In the genomic region with DNA sequence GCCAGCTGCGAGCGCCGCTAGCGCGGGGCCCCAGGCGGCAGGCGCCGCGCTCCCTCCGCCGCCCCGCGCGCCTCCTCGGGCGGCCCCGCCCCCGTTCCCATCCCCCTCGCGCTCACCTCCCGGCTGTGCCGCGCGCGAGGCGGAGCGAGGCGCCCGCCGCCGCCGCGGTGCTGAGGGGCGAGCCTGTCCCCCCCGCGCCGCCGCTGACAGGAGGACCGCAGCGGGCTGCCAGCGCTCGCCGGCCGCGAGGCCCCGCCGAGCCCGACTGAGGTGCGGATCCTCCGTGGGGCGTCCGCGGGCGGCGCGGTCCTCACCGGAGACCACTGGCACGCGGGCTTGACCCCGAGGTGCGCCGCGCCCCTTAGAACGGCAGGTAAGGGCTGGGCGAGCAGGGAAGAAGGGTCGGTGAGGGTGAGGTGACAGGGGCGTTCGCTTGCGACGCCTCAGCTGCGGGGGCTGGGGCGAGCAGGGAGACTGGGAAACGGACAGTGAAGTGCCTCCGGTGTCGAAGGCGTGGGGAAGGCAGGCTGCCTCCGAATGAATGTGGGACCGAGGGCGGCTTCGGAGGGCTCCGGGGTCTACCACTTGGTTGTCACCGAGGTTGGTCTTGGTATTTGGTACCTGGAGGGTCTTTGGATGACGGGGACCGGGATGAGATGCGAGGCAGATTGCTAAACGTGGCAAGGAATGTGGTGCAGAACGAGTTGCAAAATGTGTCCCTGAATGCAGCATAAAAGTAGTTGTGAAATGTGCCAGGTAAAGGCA, we compare ENCODE assay signal across 8 mouse cellular contexts. TPM values are rescaled to one million over a fixed set of nuclear protein-coding genes. Genes with fewer than 3 reads are reported as not detected.
DNase-seq lines count a peak whose midpoint lies in the region; ATAC-seq and TF ChIP-seq lines count a peak whose summit lies in the region.

A gene (plus strand): TSS at position 110 of the 765 bp plus-strand sequence.

- peak within 1 kb of the TSS; percentile 70 for H3K9ac ChIP-seq in intestine, embryonic 15.5 days
- H3K9ac ChIP-seq in midbrain, embryonic 11.5 days (ENCODE audit: low read length): peak within 1 kb of the TSS; percentile 85
- peak within 1 kb of the TSS; percentile 88 for H3K9ac ChIP-seq in stomach, postnatal 0 days (ENCODE audit: low read length)

- DNase-seq in urinary bladder, adult 18-20 months (ENCODE audit: low spot score in 2 of 2): peak; percentile 16 to 51
- DNase-seq in urinary bladder, postnatal 10 days (ENCODE audit: low spot score): no peak
- peak; percentile 56 for DNase-seq in embryo, embryonic 10.5 days (ENCODE audit: low spot score)
- peak; percentile 5 to 52 for DNase-seq in gastrocnemius, postnatal 36 days
- peak; percentile 57 for DNase-seq in left cerebral cortex, postnatal 4 days
- peak; percentile 94 for DNase-seq in midbrain, embryonic 11.5 days (ENCODE audit: low spot score, missing footprints)
- no peak for DNase-seq in stomach, postnatal 0 days (ENCODE audit: low spot score)

- under 1% methylated on average over 62 of the region's 87 CpGs for WGBS in intestine, embryonic 15.5 days
- under 1% methylated on average over 65 of the region's 87 CpGs for WGBS in midbrain, embryonic 11.5 days
- under 1% methylated on average over 59 of the region's 87 CpGs for WGBS in stomach, postnatal 0 days

- H3K4me2 ChIP-seq in intestine, embryonic 15.5 days (replicated peaks): peak within 1 kb of the TSS; percentile 71
- H3K4me2 ChIP-seq in midbrain, embryonic 11.5 days: peak within 1 kb of the TSS; percentile 83
- peak within 1 kb of the TSS; percentile 95 for H3K4me2 ChIP-seq in stomach, postnatal 0 days (replicated peaks; ENCODE audit: low read depth)

- peaks cover 5% of the 10 kb centered on the region; the same call in 1 of the 2 replicates for H3K4me1 ChIP-seq in intestine, embryonic 15.5 days (replicated peaks)
- H3K4me1 ChIP-seq in midbrain, embryonic 11.5 days (ENCODE audit: control insufficient read depth, insufficient read depth, low read length): peaks cover 7% of the 10 kb centered on the region; the same call in 1 of the 2 replicates
- H3K4me1 ChIP-seq in stomach, postnatal 0 days (replicated peaks; ENCODE audit: control insufficient read depth, insufficient read depth): 0 out of 2 replicates have a peak, but pooled peaks cover 2% of the 10 kb centered on the region

- ATAC-seq in intestine, embryonic 15.5 days: peak; percentile 90
- ATAC-seq in midbrain, embryonic 11.5 days (ENCODE audit: low FRiP score): peak; percentile 62; the same call in 1 of the 2 replicates
- no peak; the same call in 1 of the 2 replicates for ATAC-seq in stomach, postnatal 0 days (ENCODE audit: low FRiP score, low TSS enrichment)

- no peaks in the 10 kb centered on the region for H3K27me3 ChIP-seq in intestine, embryonic 15.5 days (replicated peaks)
- peaks cover 3% of the 10 kb centered on the region; the same call in 1 of the 2 replicates for H3K27me3 ChIP-seq in midbrain, embryonic 11.5 days (ENCODE audit: control insufficient read depth, insufficient read depth, low read length)
- H3K27me3 ChIP-seq in stomach, postnatal 0 days (ENCODE audit: control insufficient read depth, insufficient read depth, low read length): no peaks in the 10 kb centered on the region

- no peaks in the 10 kb centered on the region for H3K9me3 ChIP-seq in intestine, embryonic 15.5 days
- no peaks in the 10 kb centered on the region for H3K9me3 ChIP-seq in midbrain, embryonic 11.5 days (ENCODE audit: control insufficient read depth, low read length)
- H3K9me3 ChIP-seq in stomach, postnatal 0 days (ENCODE audit: control insufficient read depth, low read length): no peaks in the 10 kb centered on the region

- no peak for TF ChIP-seq CTCF in stomach, postnatal 0 days (IDR thresholded peaks at IDR 0.05; ENCODE audit: low read depth)

- H3K4me3 ChIP-seq in intestine, embryonic 15.5 days (replicated peaks): peak within 1 kb of the TSS; percentile 61
- H3K4me3 ChIP-seq in midbrain, embryonic 11.5 days (ENCODE audit: low read depth, low read length): peak within 1 kb of the TSS; percentile 81
- peak within 1 kb of the TSS; percentile 92 for H3K4me3 ChIP-seq in stomach, postnatal 0 days (ENCODE audit: low read depth, low read length)

- H3K36me3 ChIP-seq in intestine, embryonic 15.5 days: no peaks in the 10 kb centered on the region
- no peaks in the 10 kb centered on the region for H3K36me3 ChIP-seq in midbrain, embryonic 11.5 days (ENCODE audit: control insufficient read depth, insufficient read depth, low read length)
- no peaks in the 10 kb centered on the region for H3K36me3 ChIP-seq in stomach, postnatal 0 days (ENCODE audit: control insufficient read depth, insufficient read depth, low read length)

- intact Hi-C loops in gastrocnemius, postnatal 36 days (cut with DNase I): loop anchor here (2.0 to 5.0 kb wide), 4 partner anchors 227 to 322 kb away; no protein-coding TSS in a partner anchor
- intact Hi-C loops in left cerebral cortex, postnatal 4 days (cut with DNase I): loop anchor here (10.0 kb wide), 1 partner anchor 135 kb away; a partner anchor contains a TSS

- no peak for TF ChIP-seq EP300 in stomach, postnatal 0 days (optimal IDR thresholded peaks at IDR 0.05)

- peak within 1 kb of the TSS; percentile 88 for H3K27ac ChIP-seq in intestine, embryonic 15.5 days
- peak within 1 kb of the TSS; percentile 87 for H3K27ac ChIP-seq in midbrain, embryonic 11.5 days (ENCODE audit: low read depth, low read length)
- H3K27ac ChIP-seq in stomach, postnatal 0 days (replicated peaks): peak within 1 kb of the TSS; percentile 90

RNA-seq across cellular contexts. Expression of the gene that starts here (rescaled TPM):
- 10 to 100 TPM in 1 of 2 experiments, 1 to 10 TPM in 1; 8.3 to 10.2 TPM for total RNA-seq in gastrocnemius, postnatal 36 days (2021)
- 8.2 TPM in 2 replicates for polyA plus RNA-seq in intestine, embryonic 15.5 days (2015; fragmentation: Nextera tagmentation; extraction: Ambion mirVana)
- total RNA-seq in left cerebral cortex, postnatal 4 days (2021): 100 to 1,000 TPM; 238 to 241 TPM
- polyA plus RNA-seq in midbrain, embryonic 11.5 days (2014; fragmentation: Nextera tagmentation; extraction: Ambion mirVana): 9.0 and 9.9 TPM in 2 replicates
- polyA plus RNA-seq in stomach, postnatal 0 days (2015; fragmentation: Nextera tagmentation; extraction: Ambion mirVana): 2.9 and 3.7 TPM in 2 replicates

Comparison
In these comparisons a context has a peak if more than half of its experiments do, and no peak if none do; other contexts are left out.
1. RNA of the gene that starts here (total RNA-seq): 238 to 241 TPM in left cerebral cortex, postnatal 4 days; 8.3 to 10.2 TPM in gastrocnemius, postnatal 36 days; every median in the first group is over 10 times any median in the second.
2. DNase-seq: peak in urinary bladder, adult 18-20 months (2 of 2), embryo, embryonic 10.5 days (single experiment), gastrocnemius, postnatal 36 days (2 of 2), left cerebral cortex, postnatal 4 days (single experiment) and midbrain, embryonic 11.5 days (single experiment); none in urinary bladder, postnatal 10 days (single experiment) and stomach, postnatal 0 days (single experiment).
3. Peak in every context shown above with its lines, with median percentiles within 50 percentile points of each other: H3K27ac ChIP-seq, H3K4me2 ChIP-seq, H3K4me3 ChIP-seq and H3K9ac ChIP-seq.